ENCODE assay signal across 14 mouse cellular contexts in genomic region chr3:38452199-38452598, GRCm38 (mm10).
DNase-seq lines count a peak whose midpoint lies in the region; ATAC-seq lines count a peak whose summit lies in the region.
"Had no signal": no experiment of that assay in that cellular context is flagged by ENCODE, and none has a peak within 500 bp of the region (broad histone marks: within the 10 kb centered on the region; RNA-seq: fewer than 3 reads in every experiment).

No protein-coding gene starts in this region.

- DNase-seq in frontal cortex, postnatal 14 days (ENCODE audit: low spot score in 2 of 2) = no peak
- peak; percentile 39 for DNase-seq in retina, postnatal 1 day
- no peak for DNase-seq in retina, embryonic 14.5 days (ENCODE audit: low spot score)
- DNase-seq in layer of hippocampus, adult 9-11 months = peak; percentile 59
- DNase-seq in right cerebral cortex, postnatal 25 days = peak; percentile 44
- no peak for DNase-seq in spleen, postnatal 36 days (ENCODE audit: low spot score in 2 of 2)
- no peak for DNase-seq in thymus, adult 18-20 months
- DNase-seq: B cell, adult 2 months; cerebellum, postnatal 14 days; gastrocnemius, postnatal 14 days; kidney, postnatal 36 days had no signal

- ATAC-seq in frontal cortex, adult (ENCODE audit: low TSS enrichment) = peak; percentile 95
- ATAC-seq: intestine, postnatal 0 days; lung, postnatal 0 days had no signal

Comparison
In these comparisons a context has a peak if more than half of its experiments do, and no peak if none do; other contexts are left out.
1. DNase-seq: peak in retina, postnatal 1 day (single experiment), layer of hippocampus, adult 9-11 months (single experiment) and right cerebral cortex, postnatal 25 days (single experiment); none in frontal cortex, postnatal 14 days (0 of 2), retina, embryonic 14.5 days (single experiment), spleen, postnatal 36 days (0 of 2) and thymus, adult 18-20 months (0 of 2).